9 mouse cellular contexts compared by ENCODE assay signal in genomic region chrX:96130139-96130538, GRCm38 (mm10). TPM values are rescaled to one million over a fixed set of nuclear protein-coding genes. Genes with fewer than 3 reads are reported as not detected.
DNase-seq lines count a peak whose midpoint lies in the region; ATAC-seq and TF ChIP-seq lines count a peak whose summit lies in the region.
"Had no signal": no experiment of that assay in that cellular context is flagged by ENCODE, and none has a peak within 500 bp of the region (broad histone marks: within the 10 kb centered on the region; RNA-seq: fewer than 3 reads in every experiment).

No protein-coding gene starts in this region.

- no peak overlapping the region for H3K4me3 ChIP-seq in embryonic facial prominence, embryonic 15.5 days (replicated peaks)
- H3K4me3 ChIP-seq in cerebellum, adult 2 months (replicated peaks; ENCODE audit: insufficient read depth, low read depth, low read length): no peak overlapping the region
- H3K4me3 ChIP-seq: embryonic facial prominence, embryonic 12.5 days had no signal

- H3K27ac ChIP-seq in embryonic facial prominence, embryonic 15.5 days (replicated peaks): no peak overlapping the region
- no peak overlapping the region for H3K27ac ChIP-seq in cerebellum, adult 2 months (ENCODE audit: insufficient read depth, low read length)
- H3K27ac ChIP-seq: embryonic facial prominence, embryonic 12.5 days had no signal

- no peaks in the 10 kb centered on the region for H3K9me3 ChIP-seq in embryonic facial prominence, embryonic 15.5 days (replicated peaks)
- H3K9me3 ChIP-seq: embryonic facial prominence, embryonic 12.5 days had no signal

- peak; percentile 9 for DNase-seq in right cerebral cortex, postnatal 14 days
- no peak for DNase-seq in right cerebral cortex, adult 18-20 months
- DNase-seq in kidney, adult 18-20 months: peak; percentile 33
- DNase-seq in lung, postnatal 36 days: peak; percentile 81
- peak; percentile 43 to 60 for DNase-seq in thymus, postnatal 10 days (ENCODE audit: low spot score in 2 of 2)
- no peak for DNase-seq in cerebellum, adult 2 months
- no peak for DNase-seq in right cerebral cortex, postnatal 25 days

- TF ChIP-seq POLR2A in cerebellum, adult 2 months (IDR thresholded peaks at IDR 0.05; ENCODE audit: borderline replicate concordance, insufficient read depth, low read length): no peak

- no peaks in the 10 kb centered on the region for H3K4me1 ChIP-seq in embryonic facial prominence, embryonic 15.5 days
- no peaks in the 10 kb centered on the region for H3K4me1 ChIP-seq in cerebellum, adult 2 months (ENCODE audit: control insufficient read depth, insufficient read depth, low read length)
- H3K4me1 ChIP-seq: embryonic facial prominence, embryonic 12.5 days had no signal

- 34% methylated on average over 5 of the region's 5 CpGs for WGBS in embryonic facial prominence, embryonic 15.5 days
- WGBS in cerebellum, adult 2 months: 57% methylated on average over 5 of the region's 5 CpGs

- H3K9ac ChIP-seq in embryonic facial prominence, embryonic 15.5 days: no peak overlapping the region
- H3K9ac ChIP-seq: embryonic facial prominence, embryonic 12.5 days had no signal

- ATAC-seq in embryonic facial prominence, embryonic 15.5 days (ENCODE audit: insufficient number of reproducible peaks, low FRiP score, low TSS enrichment, low read depth): peak; percentile 43; the same call in 1 of the 2 replicates

- H3K27me3 ChIP-seq in embryonic facial prominence, embryonic 15.5 days: no peaks in the 10 kb centered on the region; the same call in none of the 2 replicates
- no peaks in the 10 kb centered on the region for H3K27me3 ChIP-seq in cerebellum, adult 2 months (ENCODE audit: control insufficient read depth, insufficient read depth, low read length)
- H3K27me3 ChIP-seq: embryonic facial prominence, embryonic 12.5 days had no signal

- H3K4me2 ChIP-seq in embryonic facial prominence, embryonic 15.5 days (replicated peaks): no peak overlapping the region
- H3K4me2 ChIP-seq: embryonic facial prominence, embryonic 12.5 days had no signal

- no peaks in the 10 kb centered on the region for H3K36me3 ChIP-seq in embryonic facial prominence, embryonic 15.5 days
- H3K36me3 ChIP-seq: embryonic facial prominence, embryonic 12.5 days had no signal

- no peak for TF ChIP-seq CTCF in cerebellum, adult 2 months (IDR thresholded peaks at IDR 0.05; ENCODE audit: borderline replicate concordance, insufficient read depth, low read depth, low read length)

RNA-seq across cellular contexts. Expression of gene Msn, which starts 34.3 kb away (rescaled TPM):
- polyA plus RNA-seq in embryonic facial prominence, embryonic 15.5 days (2015; fragmentation: Nextera tagmentation; extraction: Ambion mirVana): 112 and 113 TPM in 2 replicates
- 33.0 and 37.6 TPM in 2 replicates for polyA plus RNA-seq in cerebellum, adult 2 months (2012; rRNA removed)

Comparison
In these comparisons a context has a peak if more than half of its experiments do, and no peak if none do; other contexts are left out.
1. DNase-seq: peak in right cerebral cortex, postnatal 14 days (single experiment), kidney, adult 18-20 months (single experiment), lung, postnatal 36 days (single experiment) and thymus, postnatal 10 days (2 of 2); none in right cerebral cortex, adult 18-20 months (single experiment), cerebellum, adult 2 months (0 of 2) and right cerebral cortex, postnatal 25 days (single experiment).